In genomic region chr10:68097821-68098675, GRCm38 (mm10) we compare ENCODE assay signal across 14 mouse cellular contexts.
"Had no signal": no experiment of that assay in that cellular context is flagged by ENCODE, and none has a peak within 500 bp of the region (broad histone marks: within the 10 kb centered on the region; RNA-seq: fewer than 3 reads in every experiment).

No protein-coding gene starts in this region.

- H3K4me3 ChIP-seq: left cerebral cortex, adult 2 months; limb, embryonic 10.5 days; liver, embryonic 13.5 days; lung, embryonic 15.5 days; midbrain, embryonic 12.5 days; neural tube, embryonic 15.5 days had no signal

- ATAC-seq: intestine, embryonic 16.5 days; liver, postnatal 0 days; midbrain, embryonic 16.5 days had no signal

- H3K9ac ChIP-seq: liver, embryonic 13.5 days; liver, postnatal 0 days; lung, embryonic 15.5 days; midbrain, embryonic 12.5 days; neural tube, embryonic 15.5 days had no signal

- H3K4me1 ChIP-seq: liver, embryonic 13.5 days; midbrain, embryonic 12.5 days; neural tube, embryonic 15.5 days had no signal

- DNase-seq: kidney, adult 2 months; kidney, postnatal 25 days; liver, embryonic 13.5 days; liver, postnatal 0 days; lung, postnatal 14 days; right cerebral cortex, adult 18-20 months; right cerebral cortex, postnatal 25 days had no signal

- H3K27me3 ChIP-seq: liver, embryonic 13.5 days; lung, embryonic 15.5 days; midbrain, embryonic 12.5 days; neural tube, embryonic 15.5 days had no signal

- H3K27ac ChIP-seq: left cerebral cortex, adult 2 months; limb, embryonic 10.5 days; liver, embryonic 13.5 days; lung, embryonic 15.5 days; midbrain, embryonic 12.5 days; neural tube, embryonic 15.5 days had no signal

- H3K4me2 ChIP-seq: liver, embryonic 13.5 days; lung, embryonic 15.5 days; midbrain, embryonic 12.5 days; neural tube, embryonic 15.5 days had no signal

- H3K9me3 ChIP-seq: limb, embryonic 10.5 days; liver, embryonic 13.5 days; lung, embryonic 15.5 days; midbrain, embryonic 12.5 days; neural tube, embryonic 15.5 days had no signal
